Mouse (Mus musculus) brain, embryonic 14.5 days (tissue): ENCODE data around the gene Nhsl1.

Experiments used
- CTCF ChIP-seq: fragments of 200-500 bp; IDR thresholded peaks from 2 replicates; pipeline ENCODE4 v1.5.1; 2012; ENCODE audit warnings: inconsistent platforms, mild to moderate bottlenecking, moderate library complexity, borderline replicate concordance; ENCODE audit not compliant: insufficient read depth, insufficient read length; ENCODE audit errors: extremely low read depth
- POLR2A ChIP-seq: fragments of 200-500 bp; IDR thresholded peaks from 2 replicates; pipeline ENCODE4 v1.6.1; 2012; ENCODE audit warnings: mild to moderate bottlenecking, inconsistent platforms, borderline replicate concordance; ENCODE audit not compliant: poor library complexity, insufficient read depth, insufficient read length, severe bottlenecking; ENCODE audit errors: extremely low read depth

DNA sequence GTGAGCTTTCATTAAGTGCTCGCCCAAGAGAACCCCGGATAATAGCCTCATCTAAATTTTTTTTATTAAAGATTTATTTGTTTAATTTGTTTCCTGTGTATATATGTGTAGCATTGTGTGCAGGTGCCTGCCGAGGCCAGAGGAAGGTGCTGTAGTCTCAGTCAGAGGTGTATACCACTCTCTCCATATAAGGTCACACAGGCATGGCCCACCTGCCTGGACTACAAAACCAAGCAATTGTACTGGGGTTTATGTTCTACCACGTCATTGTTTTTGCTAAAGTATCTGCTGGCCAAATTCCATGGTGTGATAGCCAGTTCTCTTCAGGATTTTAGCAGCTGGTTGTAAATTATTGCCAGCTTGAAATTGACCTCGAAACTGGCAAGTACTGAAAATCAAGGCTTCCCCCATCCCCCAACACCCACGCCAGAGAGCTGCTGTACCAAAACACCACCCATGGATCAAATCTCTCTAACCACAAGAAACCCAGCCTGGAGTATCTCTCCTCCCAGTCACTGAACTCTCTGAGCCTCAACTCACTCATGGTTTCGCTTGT, 81.4 kb downstream of the Nhsl1 start:
- TF ChIP-seq POLR2A (no peak), CTCF (no peak)
